Mouse (Mus musculus) heart, embryonic 12.5 days (tissue): ENCODE measurements around the gene Gpc5. TPM values are rescaled to one million over a fixed set of nuclear protein-coding genes. Genes with fewer than 3 reads are reported as not detected.

Experiments used
- ATAC-seq: fragments of 200-750 bp; cut with Nextera tagmentation; 2 replicates; pipeline ENCODE4 v1.8.0; 2017; ENCODE audit warnings: moderate TSS enrichment, moderate library complexity; ENCODE audit not compliant: insufficient number of reproducible peaks, low FRiP score
- H3K27ac ChIP-seq: fragments of 300-500 bp; sonication (generic); 2 replicates; pipeline ENCODE4 v1.5.1; 2016; ENCODE audit warnings: mild to moderate bottlenecking, moderate library complexity; ENCODE audit not compliant: poor library complexity, severe bottlenecking
- H3K27me3 ChIP-seq: fragments of 300-500 bp; sonication (generic); replicated peaks from 2 replicates; pipeline ENCODE4 v1.6.1; 2016; ENCODE audit warnings: mild to moderate bottlenecking, moderate library complexity
- H3K36me3 ChIP-seq: fragments of 300-500 bp; sonication (generic); 2 replicates; pipeline ENCODE4 v1.6.1; 2016; ENCODE audit warnings: mild to moderate bottlenecking, moderate library complexity
- H3K4me1 ChIP-seq: fragments of 300-500 bp; sonication (generic); replicated peaks from 2 replicates; pipeline ENCODE4 v1.6.1; 2016; ENCODE audit warnings: mild to moderate bottlenecking
- H3K4me2 ChIP-seq: fragments of 300-500 bp; sonication (generic); 2 replicates; pipeline ENCODE4 v1.6.1; 2016; ENCODE audit warnings: mild to moderate bottlenecking, moderate library complexity
- H3K4me3 ChIP-seq: fragments of 300-500 bp; sonication (generic); 2 replicates; pipeline ENCODE4 v1.5.1; 2016; ENCODE audit warnings: mild to moderate bottlenecking
- H3K9ac ChIP-seq: fragments of 300-500 bp; sonication (generic); 2 replicates; pipeline ENCODE4 v1.6.1; 2016; ENCODE audit warnings: mild to moderate bottlenecking, moderate library complexity
- H3K9me3 ChIP-seq: fragments of 300-500 bp; sonication (generic); replicated peaks from 2 replicates; pipeline ENCODE4 v1.6.1; 2016; ENCODE audit warnings: mild to moderate bottlenecking, moderate library complexity
- WGBS: fragments of 180-500 bp; shearing (Covaris S2); methylation state at CpG from one replicate; pipeline ENCODE4 v1.1.7; 2016; 5-methylcytosine and 5-hydroxymethylcytosine counted together
- microRNA counts: library from miRNA; unstranded; fragments of <30 nt; microRNA quantifications from one replicate; lab custom pipeline; 2017
- microRNA-seq: library from miRNA; unstranded; fragments of <30 nt; microRNA quantifications from one replicate; pipeline ENCODE4, GENCODE M21; 2017
- polyA plus RNA-seq: library from polyadenylated mRNA; unstranded; fragments of >200 nt; fragmentation: Nextera tagmentation; extraction: Ambion mirVana; gene quantifications from 2 replicates; pipeline ENCODE4 v1.2.1, GENCODE M21; 2016

Gpc5 gene
- polyA plus RNA-seq, 1 experiment from 2014 or later, result 0.57 TPM

- no peak overlapping the region for H3K4me3 ChIP-seq
- ATAC-seq, result no peak
Observed at GRCm38 (mm10) chr14:116553316-116553715, 1461.3 kb downstream of the Gpc5 start.

GRCm38 (mm10) chr14:116558141-116558800 lies 1466.3 kb downstream of the Gpc5 start:
- no peak overlapping the region for H3K27ac ChIP-seq
- WGBS, result 81% methylated on average over 9 of the region's 9 CpGs
- no peaks in the 10 kb centered on the region for H3K27me3 ChIP-seq
- no peak for ATAC-seq
- 0 out of 2 replicates have a peak, but pooled peaks cover 1% of the 10 kb centered on the region for H3K4me1 ChIP-seq
- no peaks in the 10 kb centered on the region for H3K36me3 ChIP-seq
- H3K4me3 ChIP-seq, result no peak overlapping the region
- H3K9ac ChIP-seq, result no peak overlapping the region
- no peak overlapping the region for H3K4me2 ChIP-seq
- H3K9me3 ChIP-seq, result 0 out of 2 replicates have a peak, but pooled peaks cover 2% of the 10 kb centered on the region

More at GRCm38 (mm10) chr14:116553316-116553715, 1461.3 kb downstream of the Gpc5 start:
- WGBS, result 48% methylated on average over 7 of the region's 7 CpGs
- H3K27ac ChIP-seq, result no peak overlapping the region
- 0 out of 2 replicates have a peak, but pooled peaks cover 2% of the 10 kb centered on the region for H3K9me3 ChIP-seq
- no peaks in the 10 kb centered on the region for H3K27me3 ChIP-seq
- H3K36me3 ChIP-seq, result no peaks in the 10 kb centered on the region
- H3K9ac ChIP-seq, result no peak overlapping the region
- peaks cover 10% of the 10 kb centered on the region for H3K4me1 ChIP-seq
- H3K4me2 ChIP-seq, result no peak overlapping the region

GRCm38 (mm10) chr14:116559990-116560389 lies 1468.0 kb downstream of the Gpc5 start:
- Histone ChIP-seq H3K4me2 (no peak overlapping the region), H3K9me3 (0 out of 2 replicates have a peak, but pooled peaks cover 2% of the 10 kb centered on the region), H3K27ac (no peak overlapping the region), H3K27me3 (no peaks in the 10 kb centered on the region), H3K9ac (no peak overlapping the region), H3K4me1 (no peaks in the 10 kb centered on the region), H3K4me3 (no peak overlapping the region), H3K36me3 (no peaks in the 10 kb centered on the region)
- ATAC-seq, result no peak
- 34% methylated on average over 1 of the region's 1 CpGs for WGBS

MicroRNAs within 50 kb of the gene (microRNA counts, 519-probe panel; counts per million panel counts)
- 5,089 counts per million, percentile 56 among the panel's probes with 10 or more counts for microRNA mmu-miR-18a (lab: Ali Mortazavi, UCI)
- microRNA mmu-miR-19a (lab: Ali Mortazavi, UCI), result 7,663 counts per million, percentile 93 among the panel's probes with 10 or more counts
- microRNA mmu-miR-19b (lab: Ali Mortazavi, UCI), result 7,008 counts per million, percentile 86 among the panel's probes with 10 or more counts
- microRNA mmu-miR-20a+mmu-miR-20b (lab: Ali Mortazavi, UCI), result 8,400 counts per million, percentile 98 among the panel's probes with 10 or more counts
- microRNA mmu-miR-92a (lab: Ali Mortazavi, UCI), result not detected

Small RNAs within 50 kb of the gene (microRNA-seq; reads per million reads assigned to microRNA genes)
- gene Mir17 (29,919 reads per million, percentile 98 among the genes with 10 or more reads in this experiment), gene Mir18 (4,491 reads per million, percentile 91 among the genes with 10 or more reads in this experiment), gene Mir19a (63.4 reads per million, percentile 46 among the genes with 10 or more reads in this experiment), gene Mir19b-1 (12.3 reads per million, percentile 27 among the genes with 10 or more reads in this experiment), gene Mir20a (11,169 reads per million, percentile 95 among the genes with 10 or more reads in this experiment), gene Mir92-1 (3,102 reads per million, percentile 88 among the genes with 10 or more reads in this experiment)
